In genomic region chr7:49523729-49524128, GRCm38 (mm10) we compare ENCODE assay signal across 9 mouse cellular contexts.
DNase-seq lines count a peak whose midpoint lies in the region; ATAC-seq lines count a peak whose summit lies in the region.
"Had no signal": no experiment of that assay in that cellular context is flagged by ENCODE, and none has a peak within 500 bp of the region (broad histone marks: within the 10 kb centered on the region; RNA-seq: fewer than 3 reads in every experiment).

No protein-coding gene starts in this region.

- H3K36me3 ChIP-seq in hindbrain, embryonic 10.5 days, result no peaks in the 10 kb centered on the region
- H3K36me3 ChIP-seq in hindbrain, embryonic 14.5 days (replicated peaks; ENCODE audit: control insufficient read depth, insufficient read depth), result no peaks in the 10 kb centered on the region
- no peaks in the 10 kb centered on the region for H3K36me3 ChIP-seq in embryonic facial prominence, embryonic 12.5 days
- no peaks in the 10 kb centered on the region for H3K36me3 ChIP-seq in hindbrain, embryonic 11.5 days (ENCODE audit: control insufficient read depth, insufficient read depth, low read length)
- no peaks in the 10 kb centered on the region for H3K36me3 ChIP-seq in liver, embryonic 12.5 days
- no peaks in the 10 kb centered on the region for H3K36me3 ChIP-seq in forebrain, embryonic 14.5 days (ENCODE audit: control insufficient read depth, insufficient read depth, low read length)
- H3K36me3 ChIP-seq: G1E had no signal

- peak overlapping the region; percentile 54 for H3K27ac ChIP-seq in hindbrain, embryonic 10.5 days
- no peak overlapping the region for H3K27ac ChIP-seq in hindbrain, embryonic 14.5 days
- 0 out of 2 replicates have a peak overlapping the region, but pooled peaks have one; percentile 4 for H3K27ac ChIP-seq in embryonic facial prominence, embryonic 12.5 days
- no peak overlapping the region for H3K27ac ChIP-seq in hindbrain, embryonic 11.5 days (ENCODE audit: low read depth, low read length)
- no peak overlapping the region for H3K27ac ChIP-seq in liver, embryonic 12.5 days
- no peak overlapping the region for H3K27ac ChIP-seq in forebrain, embryonic 14.5 days (ENCODE audit: low read depth, low read length)

- ATAC-seq in hindbrain, embryonic 14.5 days (ENCODE audit: low FRiP score), result no peak
- no peak for ATAC-seq in embryonic facial prominence, embryonic 12.5 days (ENCODE audit: insufficient number of reproducible peaks, insufficient read depth, low FRiP score, low TSS enrichment)
- no peak for ATAC-seq in hindbrain, embryonic 11.5 days (ENCODE audit: low FRiP score)
- ATAC-seq in liver, embryonic 12.5 days, result no peak
- ATAC-seq in forebrain, embryonic 14.5 days, result no peak

- no peaks in the 10 kb centered on the region for H3K9me3 ChIP-seq in hindbrain, embryonic 10.5 days
- H3K9me3 ChIP-seq in hindbrain, embryonic 14.5 days (ENCODE audit: control insufficient read depth, low read length), result no peaks in the 10 kb centered on the region
- H3K9me3 ChIP-seq in embryonic facial prominence, embryonic 12.5 days, result no peaks in the 10 kb centered on the region
- no peaks in the 10 kb centered on the region for H3K9me3 ChIP-seq in hindbrain, embryonic 11.5 days (ENCODE audit: control insufficient read depth, low read length)
- no peaks in the 10 kb centered on the region for H3K9me3 ChIP-seq in liver, embryonic 12.5 days (replicated peaks)
- no peaks in the 10 kb centered on the region for H3K9me3 ChIP-seq in forebrain, embryonic 14.5 days (replicated peaks; ENCODE audit: control insufficient read depth, low read length)

- WGBS in hindbrain, embryonic 10.5 days, result 17% methylated on average over 5 of the region's 5 CpGs
- WGBS in hindbrain, embryonic 14.5 days, result 28% methylated on average over 5 of the region's 5 CpGs
- 20% methylated on average over 5 of the region's 5 CpGs for WGBS in embryonic facial prominence, embryonic 12.5 days
- 34% methylated on average over 5 of the region's 5 CpGs for WGBS in hindbrain, embryonic 11.5 days
- WGBS in liver, embryonic 12.5 days (ENCODE audit: insufficient replicate concordance), result 37% methylated on average over 5 of the region's 5 CpGs
- 24% methylated on average over 5 of the region's 5 CpGs for WGBS in forebrain, embryonic 14.5 days

- H3K4me1 ChIP-seq in hindbrain, embryonic 10.5 days (replicated peaks), result peaks cover 87% of the 10 kb centered on the region
- peaks cover 27% of the 10 kb centered on the region for H3K4me1 ChIP-seq in hindbrain, embryonic 14.5 days (replicated peaks; ENCODE audit: control insufficient read depth, insufficient read depth, low read length)
- peaks cover 47% of the 10 kb centered on the region for H3K4me1 ChIP-seq in embryonic facial prominence, embryonic 12.5 days
- peaks cover 11% of the 10 kb centered on the region; the same call in 1 of the 2 replicates for H3K4me1 ChIP-seq in hindbrain, embryonic 11.5 days (replicated peaks; ENCODE audit: control insufficient read depth, insufficient read depth, low read length)
- H3K4me1 ChIP-seq in liver, embryonic 12.5 days, result peaks cover 44% of the 10 kb centered on the region
- peaks cover 14% of the 10 kb centered on the region for H3K4me1 ChIP-seq in forebrain, embryonic 14.5 days (ENCODE audit: control insufficient read depth, insufficient read depth, low read length)

- peak; percentile 53 for DNase-seq in hindbrain, embryonic 10.5 days (ENCODE audit: low spot score)
- no peak for DNase-seq in hindbrain, embryonic 14.5 days (ENCODE audit: low spot score)
- DNase-seq in hindbrain, embryonic 11.5 days (ENCODE audit: low spot score), result peak; percentile 35
- no peak for DNase-seq in cerebellum, postnatal 4 days (ENCODE audit: low spot score in 2 of 2)
- DNase-seq in right cerebral cortex, postnatal 25 days, result no peak
- DNase-seq in forebrain, embryonic 14.5 days (ENCODE audit: low spot score), result no peak

- peaks cover 31% of the 10 kb centered on the region for H3K27me3 ChIP-seq in hindbrain, embryonic 10.5 days (ENCODE audit: insufficient read depth, poor library complexity, severe bottlenecking)
- no peaks in the 10 kb centered on the region for H3K27me3 ChIP-seq in hindbrain, embryonic 14.5 days (ENCODE audit: control insufficient read depth, insufficient read depth, low read length)
- peaks cover 22% of the 10 kb centered on the region for H3K27me3 ChIP-seq in embryonic facial prominence, embryonic 12.5 days
- H3K27me3 ChIP-seq in hindbrain, embryonic 11.5 days (ENCODE audit: control insufficient read depth, insufficient read depth, low read length), result no peaks in the 10 kb centered on the region
- peaks cover 27% of the 10 kb centered on the region for H3K27me3 ChIP-seq in liver, embryonic 12.5 days (replicated peaks)
- peaks cover 4% of the 10 kb centered on the region; the same call in 1 of the 2 replicates for H3K27me3 ChIP-seq in forebrain, embryonic 14.5 days (replicated peaks; ENCODE audit: control insufficient read depth, insufficient read depth, low read length)

- no peak overlapping the region for H3K9ac ChIP-seq in hindbrain, embryonic 14.5 days
- H3K9ac ChIP-seq in embryonic facial prominence, embryonic 12.5 days, result peak overlapping the region; percentile 31; the same call in 1 of the 2 replicates
- H3K9ac ChIP-seq in hindbrain, embryonic 11.5 days (ENCODE audit: low read depth, low read length), result no peak overlapping the region
- no peak overlapping the region for H3K9ac ChIP-seq in liver, embryonic 12.5 days
- no peak overlapping the region for H3K9ac ChIP-seq in forebrain, embryonic 14.5 days (ENCODE audit: low read length)

- no peak overlapping the region for H3K4me2 ChIP-seq in hindbrain, embryonic 14.5 days (replicated peaks)
- H3K4me2 ChIP-seq in embryonic facial prominence, embryonic 12.5 days (replicated peaks), result peak overlapping the region; percentile 60
- no peak overlapping the region for H3K4me2 ChIP-seq in hindbrain, embryonic 11.5 days (replicated peaks; ENCODE audit: low read depth, low read length)
- peak overlapping the region; percentile 48 for H3K4me2 ChIP-seq in liver, embryonic 12.5 days
- no peak overlapping the region for H3K4me2 ChIP-seq in forebrain, embryonic 14.5 days (ENCODE audit: low read length)

- H3K4me3 ChIP-seq in hindbrain, embryonic 10.5 days, result peak overlapping the region; percentile 52
- H3K4me3 ChIP-seq in hindbrain, embryonic 14.5 days (replicated peaks; ENCODE audit: low read length), result no peak overlapping the region
- H3K4me3 ChIP-seq in embryonic facial prominence, embryonic 12.5 days, result peak overlapping the region; percentile 39; the same call in 1 of the 2 replicates
- H3K4me3 ChIP-seq in hindbrain, embryonic 11.5 days (ENCODE audit: low read depth, low read length), result no peak overlapping the region
- peak overlapping the region; percentile 37 for H3K4me3 ChIP-seq in liver, embryonic 12.5 days
- no peak overlapping the region for H3K4me3 ChIP-seq in forebrain, embryonic 14.5 days (ENCODE audit: low read depth, low read length)

Comparison
In these comparisons a context has a peak if more than half of its experiments do, and no peak if none do; other contexts are left out.
1. DNase-seq: peak in hindbrain, embryonic 10.5 days (single experiment) and hindbrain, embryonic 11.5 days (single experiment); none in hindbrain, embryonic 14.5 days (single experiment), cerebellum, postnatal 4 days (0 of 2), right cerebral cortex, postnatal 25 days (single experiment) and forebrain, embryonic 14.5 days (single experiment).
2. H3K27ac ChIP-seq: peak in hindbrain, embryonic 10.5 days (single experiment) and embryonic facial prominence, embryonic 12.5 days (single experiment); none in hindbrain, embryonic 14.5 days (single experiment), hindbrain, embryonic 11.5 days (single experiment), liver, embryonic 12.5 days (single experiment) and forebrain, embryonic 14.5 days (single experiment).
3. H3K4me3 ChIP-seq: peak in hindbrain, embryonic 10.5 days (single experiment), embryonic facial prominence, embryonic 12.5 days (single experiment) and liver, embryonic 12.5 days (single experiment); none in hindbrain, embryonic 14.5 days (single experiment), hindbrain, embryonic 11.5 days (single experiment) and forebrain, embryonic 14.5 days (single experiment).
4. H3K4me2 ChIP-seq: peak in embryonic facial prominence, embryonic 12.5 days (single experiment) and liver, embryonic 12.5 days (single experiment); none in hindbrain, embryonic 14.5 days (single experiment), hindbrain, embryonic 11.5 days (single experiment) and forebrain, embryonic 14.5 days (single experiment).